Mouse (Mus musculus) liver, postnatal 0 days (tissue): ENCODE data around the gene Sec63.

Experiments used
- CTCF ChIP-seq: sonication (generic); IDR thresholded peaks from 2 replicates; pipeline ENCODE4 v1.5.1; 2016; ENCODE audit warnings: antibody characterized with exemption, low read depth
- EP300 ChIP-seq: IDR thresholded peaks from 2 replicates; pipeline ENCODE4 v1.6.1; 2016; ENCODE audit warnings: antibody characterized with exemption, low read depth, mild to moderate bottlenecking

GRCm38 (mm10) chr10:42760329-42760728 is 967 bp upstream of the Sec63 start:
- TF ChIP-seq CTCF (peak; percentile 40), EP300 (no peak)
